Mouse (Mus musculus): ENCODE measurements at regions not wholly inside any gene's neighbourhood (a gene's known extent, or its start where the extent isn't known, plus 50 kb on each side); places are given as distances from the start of the nearest gene placed in this dataset.
A peak's percentile ranks its signal among the peaks of the same experiment; 100 is the strongest.

DNA sequence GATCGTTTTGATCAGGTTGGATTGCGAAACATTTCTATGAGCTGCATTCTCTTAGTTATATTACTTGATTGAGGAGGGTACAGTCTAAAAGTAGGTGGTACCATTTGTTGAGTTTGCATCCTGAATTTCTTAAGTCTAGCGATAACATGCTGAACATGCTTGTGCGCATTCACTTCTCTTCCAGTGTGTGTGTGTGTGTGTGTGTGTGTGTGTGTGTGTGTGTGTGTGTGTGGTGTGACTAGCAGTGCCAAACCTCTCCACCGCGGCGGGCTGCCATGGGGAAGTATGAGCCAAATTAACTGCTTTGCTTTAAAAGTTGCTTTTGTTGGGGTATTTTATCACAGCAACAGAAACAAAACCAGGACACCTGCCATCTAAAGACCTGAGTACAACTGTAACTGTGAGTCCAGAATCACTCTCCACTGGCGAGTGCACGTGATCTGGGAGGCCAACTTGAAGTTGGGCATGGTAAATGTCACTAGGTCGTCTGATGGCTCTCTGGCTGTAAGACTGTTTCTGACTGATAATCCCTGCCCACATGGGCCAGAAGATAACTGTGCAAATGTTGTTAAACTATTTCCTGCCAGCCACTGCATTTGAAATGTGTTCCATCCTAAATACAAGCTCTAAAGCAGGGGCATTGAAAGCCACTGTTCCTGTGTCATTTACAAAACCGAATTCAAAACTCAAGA lies 273.3 kb upstream of the Ppargc1a start:
- DNase-seq (ENCODE audit: low read depth, low spot score): no peak

DNA sequence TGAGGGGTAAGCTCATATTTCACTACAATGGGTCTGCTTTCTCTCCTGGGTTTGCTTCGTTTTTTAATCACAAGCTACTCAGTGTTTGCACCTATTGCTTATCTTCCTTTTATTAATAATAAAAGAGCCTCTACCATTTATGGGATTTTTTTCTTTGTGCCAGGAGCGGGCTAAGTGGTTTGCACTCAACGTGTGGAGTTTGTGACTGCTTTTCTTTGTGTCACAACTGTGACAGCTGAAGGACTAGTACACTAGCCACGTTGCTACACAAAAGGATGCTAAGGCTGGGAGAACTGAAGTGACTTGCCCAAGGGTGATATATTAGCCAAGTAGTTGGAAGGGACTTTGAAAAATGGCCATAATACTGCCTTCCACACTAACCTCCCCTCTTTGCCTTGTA lies 271.8 kb upstream of the Ppargc1a start:
- no peak for DNase-seq (ENCODE audit: low read depth, low spot score)

DNA sequence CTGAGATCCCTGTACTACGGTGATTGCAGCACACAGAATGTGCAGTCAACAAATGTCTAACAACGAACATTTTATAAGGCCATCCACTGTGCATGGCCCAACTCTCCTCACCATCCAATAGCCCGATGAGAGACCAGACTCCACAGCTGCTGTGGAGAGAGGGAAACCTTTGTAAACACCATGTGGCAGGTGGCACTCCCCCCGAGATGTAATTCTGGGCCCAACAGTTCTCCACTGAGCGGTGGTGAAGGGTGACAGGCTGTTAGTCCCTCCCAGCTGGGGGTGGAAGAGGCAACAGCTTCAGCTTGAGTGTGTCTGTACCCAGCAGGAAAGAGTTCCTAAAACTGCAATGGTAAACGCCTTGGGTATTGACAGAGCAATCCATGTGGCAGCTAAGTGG lies 263.0 kb upstream of the Ppargc1a start:
- no peak for DNase-seq (ENCODE audit: low read depth, low spot score)

DNA sequence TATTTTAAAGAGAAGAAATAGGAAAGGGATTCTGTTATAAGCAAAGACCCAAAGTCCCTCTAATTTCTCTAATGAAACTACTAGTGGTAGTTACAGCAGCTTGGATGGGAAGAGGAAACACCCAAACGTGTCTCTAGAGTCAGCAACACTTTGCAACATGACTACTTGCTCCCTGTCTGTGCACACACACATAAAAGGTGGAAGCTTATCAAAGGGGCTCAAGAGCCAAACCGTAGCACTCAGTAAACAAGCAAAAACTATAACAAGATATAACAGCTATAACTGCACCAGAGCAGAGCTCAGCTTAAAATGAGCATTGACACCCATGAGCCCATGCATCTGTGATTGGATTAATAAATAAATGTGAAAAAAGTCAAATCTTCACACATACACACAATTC lies 262.5 kb upstream of the Ppargc1a start:
- no peak for DNase-seq (ENCODE audit: low read depth, low spot score)

DNA sequence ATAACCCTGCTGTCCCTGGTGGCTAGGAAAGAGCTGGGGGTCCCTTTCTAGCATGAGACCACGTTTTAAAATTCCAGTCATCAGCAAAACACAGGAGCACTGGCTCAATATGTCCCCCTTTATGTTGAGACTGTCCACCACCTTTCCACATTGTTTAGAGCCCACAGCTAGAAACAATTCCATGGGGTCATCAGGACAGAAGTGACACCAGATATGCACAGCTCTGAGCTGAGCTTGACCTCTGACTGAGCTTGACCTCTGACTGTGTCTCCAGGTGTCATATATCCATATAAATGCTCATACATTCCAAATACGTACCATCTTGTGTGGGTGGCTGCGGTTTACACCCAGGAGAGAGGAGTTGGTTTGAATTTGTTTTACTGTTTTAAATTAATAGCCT lies 262.1 kb upstream of the Ppargc1a start:
- DNase-seq (ENCODE audit: low read depth, low spot score): no peak

DNA sequence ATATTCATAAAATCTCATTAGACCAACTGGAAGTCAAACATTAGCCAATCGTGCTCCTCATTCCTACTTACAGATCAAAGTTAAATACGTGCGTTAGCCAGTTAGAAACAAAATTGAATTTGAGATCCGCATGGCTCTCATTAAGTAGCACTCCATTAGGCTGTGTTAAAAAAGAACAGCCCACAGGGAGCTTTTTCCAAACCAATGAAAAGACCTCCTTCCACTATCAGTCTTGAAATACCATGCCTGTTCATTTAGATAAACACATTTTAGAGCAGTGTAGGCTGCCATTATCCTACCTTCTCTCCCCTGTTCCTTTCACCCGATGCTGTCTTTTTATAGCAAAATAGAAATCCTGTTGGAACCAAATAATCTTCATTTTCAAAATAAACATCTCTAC lies 261.5 kb upstream of the Ppargc1a start:
- DNase-seq (ENCODE audit: low read depth, low spot score): no peak

DNA sequence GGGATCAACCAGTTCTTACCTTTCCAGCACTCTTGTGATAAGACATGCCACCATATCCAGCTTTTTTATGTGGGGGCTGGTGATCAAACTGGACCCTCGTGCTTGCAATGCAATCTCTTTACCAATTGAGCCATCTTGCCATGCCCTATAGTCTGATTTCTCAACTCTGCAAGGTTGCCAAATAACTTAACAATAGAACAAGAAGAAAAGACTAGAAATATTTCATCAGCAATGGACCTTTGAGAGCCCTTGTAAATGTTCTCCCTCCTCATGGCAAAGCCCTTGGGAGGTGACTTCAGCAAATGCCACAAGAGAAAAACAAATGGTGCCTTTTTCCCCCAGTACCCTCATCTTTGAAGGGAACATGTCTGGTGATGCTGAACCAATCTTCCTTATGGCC lies 258.7 kb upstream of the Ppargc1a start:
- DNase-seq (ENCODE audit: low read depth, low spot score): no peak

DNA sequence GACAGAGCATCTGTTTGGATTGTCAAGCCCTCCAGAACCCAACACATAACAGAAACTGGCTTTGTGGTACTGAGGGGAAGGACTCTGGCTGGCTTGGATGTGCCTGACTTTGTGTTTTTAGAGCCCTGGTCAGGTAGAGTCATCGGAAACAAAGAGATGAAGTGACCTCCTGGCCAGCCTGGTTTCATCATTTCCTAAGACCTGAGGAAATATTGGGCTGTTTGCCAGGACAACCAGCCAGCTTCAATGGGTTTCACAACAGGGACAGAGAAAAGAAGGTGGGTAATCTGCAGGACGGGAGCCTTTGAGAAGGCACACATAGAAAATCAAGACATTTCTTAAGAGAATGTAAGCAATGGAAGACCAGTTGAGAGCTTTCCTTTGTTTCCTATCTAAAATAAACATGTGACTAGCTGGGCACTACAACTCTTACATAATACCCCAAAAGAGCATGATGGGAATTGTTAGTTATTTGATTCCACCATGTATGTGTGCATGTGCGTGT lies 258.1 kb upstream of the Ppargc1a start:
- DNase-seq (ENCODE audit: low read depth, low spot score): peak; percentile 16

DNA sequence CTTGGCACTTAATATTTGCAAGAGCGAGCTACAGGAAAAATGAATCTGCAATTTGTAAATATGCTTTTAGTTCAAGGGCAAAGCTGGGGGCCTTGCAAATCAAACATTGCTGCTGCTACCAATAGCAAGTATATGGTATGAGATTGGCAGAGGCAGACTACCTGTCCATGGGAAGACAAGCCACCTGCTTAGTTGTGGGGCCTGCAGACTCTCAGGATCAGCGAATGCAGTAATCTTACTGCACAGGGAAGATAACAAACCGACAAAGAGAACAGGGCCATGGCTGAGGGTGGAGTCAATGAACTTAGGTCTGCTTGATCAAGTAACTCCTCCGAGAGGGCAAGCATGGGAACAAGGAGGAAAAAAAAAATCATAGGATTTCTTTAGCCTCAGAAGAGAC lies 257.2 kb upstream of the Ppargc1a start:
- DNase-seq (ENCODE audit: low read depth, low spot score): no peak

DNA sequence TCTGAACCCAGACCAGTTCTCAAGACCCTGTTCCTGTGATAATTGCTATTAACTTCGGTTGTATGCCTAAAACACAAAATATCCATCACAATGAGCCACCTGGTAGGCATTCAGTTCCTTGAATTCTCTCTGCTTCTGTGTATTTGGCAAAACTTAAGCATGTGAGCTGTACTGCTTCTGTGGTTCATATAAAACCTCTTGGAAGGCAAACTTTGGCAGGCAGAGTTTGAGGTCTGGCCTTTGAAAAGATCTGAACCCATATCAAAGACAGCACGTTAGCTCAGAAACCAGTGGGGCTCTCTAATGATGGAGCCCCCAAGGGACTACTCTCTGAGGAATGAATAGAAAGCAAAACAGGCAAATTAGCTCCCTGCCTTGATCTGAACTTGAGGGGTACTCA lies 256.1 kb upstream of the Ppargc1a start:
- DNase-seq (ENCODE audit: low read depth, low spot score): no peak

DNA sequence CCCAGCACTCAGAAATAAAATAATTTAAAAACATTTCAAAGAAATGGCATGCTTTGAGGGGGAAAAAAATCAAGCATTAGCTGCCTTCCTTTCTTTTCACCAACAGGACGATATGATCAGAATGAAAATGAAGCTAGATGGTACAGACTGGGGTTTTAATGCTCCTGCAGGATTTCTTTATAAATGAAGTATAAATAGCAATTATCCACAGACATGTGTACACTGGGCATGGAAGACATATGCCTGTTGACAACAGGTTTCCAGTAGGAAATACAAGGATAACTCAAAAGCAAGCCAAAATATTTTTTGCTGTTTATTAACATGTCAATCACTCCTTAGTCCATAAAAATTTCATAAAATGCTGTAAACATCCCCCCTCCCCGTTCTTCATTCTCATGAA lies 248.7 kb upstream of the Ppargc1a start:
- DNase-seq (ENCODE audit: low read depth, low spot score): no peak

DNA sequence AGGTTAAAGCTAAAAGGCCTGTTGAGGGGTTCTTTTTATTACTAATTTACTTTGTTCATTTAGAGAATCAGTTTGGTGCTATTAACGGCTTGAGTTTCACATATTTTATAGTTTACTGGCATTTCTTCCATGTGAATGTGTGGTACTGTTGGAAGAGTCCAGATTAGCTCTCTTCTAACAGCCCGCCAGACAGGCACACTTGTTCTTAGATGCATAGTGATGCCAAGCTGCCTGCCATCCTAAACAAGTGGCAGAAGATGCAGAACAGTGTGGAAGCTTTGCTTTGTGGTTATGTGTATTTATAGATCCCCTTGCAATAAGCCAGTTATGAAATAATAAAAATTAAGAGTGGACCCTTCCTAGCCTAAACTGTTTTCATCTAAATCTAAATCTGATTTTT lies 244.2 kb upstream of the Ppargc1a start:
- no peak for DNase-seq (ENCODE audit: low read depth, low spot score)

DNA sequence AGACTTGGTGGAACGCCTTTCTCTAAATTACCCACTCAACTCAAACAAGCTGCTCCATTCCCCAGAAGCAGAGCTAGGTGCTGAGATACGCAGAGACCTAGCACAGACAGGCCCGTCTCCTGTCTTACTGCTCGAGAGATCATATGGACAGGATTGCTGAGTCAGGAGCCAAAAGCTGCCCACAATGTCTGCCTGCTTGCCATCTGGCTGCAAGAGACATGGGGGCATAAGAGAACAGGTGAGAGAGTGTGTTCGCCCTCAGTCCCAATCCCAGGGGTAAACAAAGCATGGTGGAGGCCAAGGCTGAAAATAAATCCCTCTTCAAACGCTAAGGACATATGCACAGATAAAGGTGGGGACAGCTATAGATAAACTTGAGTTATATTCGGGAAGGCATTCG lies 234.0 kb upstream of the Ppargc1a start:
- DNase-seq (ENCODE audit: low read depth, low spot score): no peak

DNA sequence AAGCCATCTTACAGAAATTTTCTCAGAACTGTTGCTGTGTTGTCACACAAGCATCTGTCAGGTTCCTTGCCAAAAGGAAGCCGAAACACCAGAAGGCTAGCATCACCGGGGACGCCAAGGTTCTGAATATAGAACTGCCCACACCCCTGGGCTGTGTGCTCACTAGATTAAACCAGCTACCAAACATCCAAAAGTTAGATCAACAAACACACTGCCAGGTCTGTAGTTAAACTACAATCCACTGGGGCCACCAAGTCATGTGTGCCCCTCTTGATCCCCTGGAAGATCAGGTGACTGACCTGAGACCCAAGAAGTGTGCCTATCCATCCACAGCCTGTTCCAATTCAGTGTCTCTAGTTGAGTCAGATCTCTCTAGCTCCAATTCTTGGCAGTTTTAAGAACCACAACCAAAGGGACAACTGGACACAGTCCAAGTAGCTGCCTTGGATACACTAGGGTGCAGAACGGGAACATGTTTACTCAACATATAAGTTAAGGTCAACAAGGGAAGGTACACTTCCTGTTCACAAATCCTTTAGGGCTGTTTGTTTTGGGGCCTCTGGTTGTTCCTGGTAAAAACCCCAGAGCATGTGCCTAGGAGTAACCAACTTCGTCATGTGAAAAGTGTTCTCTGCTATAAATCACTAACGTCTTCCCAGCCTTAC lies 232.0 kb upstream of the Ppargc1a start:
- DNase-seq (ENCODE audit: low read depth, low spot score): peak; percentile 29

DNA sequence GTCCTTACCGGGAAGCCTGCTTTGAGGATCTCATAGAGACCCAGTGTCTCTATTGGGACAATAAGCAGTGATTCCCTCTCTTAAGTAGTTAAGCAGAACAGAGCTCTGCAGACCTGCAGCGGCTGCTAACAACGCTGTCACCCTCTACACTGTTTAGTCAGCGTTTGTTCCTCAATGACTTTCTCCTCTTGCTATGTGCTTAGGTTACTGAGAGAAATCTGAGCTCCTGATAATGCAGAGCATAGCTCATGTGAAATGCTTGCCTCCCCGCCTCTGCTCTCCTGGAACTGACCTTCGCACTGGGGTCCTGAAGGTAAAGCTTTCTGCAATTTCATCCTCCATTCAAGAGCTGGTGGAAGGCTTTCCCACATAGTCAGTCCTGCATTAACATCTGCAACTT lies 226.6 kb upstream of the Ppargc1a start:
- DNase-seq (ENCODE audit: low read depth, low spot score): no peak

DNA sequence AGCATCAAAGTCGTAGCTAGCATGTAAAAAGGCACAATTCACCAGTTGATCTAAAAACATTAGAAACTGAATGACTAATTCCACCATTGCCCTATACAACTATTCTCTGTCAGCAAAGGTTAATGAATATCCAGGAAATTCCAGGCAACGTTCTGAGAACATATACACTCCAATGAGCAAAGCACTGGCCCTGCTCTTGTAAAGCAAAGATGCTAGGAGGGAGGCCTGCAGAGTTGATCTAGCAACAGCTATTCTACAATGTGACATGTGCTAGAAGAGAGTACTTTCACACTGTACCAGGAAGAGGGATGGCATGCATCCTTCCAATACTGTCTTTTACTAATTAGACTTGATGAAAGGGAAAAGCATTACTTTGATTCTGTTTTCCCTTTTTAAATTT lies 225.4 kb upstream of the Ppargc1a start:
- DNase-seq (ENCODE audit: low read depth, low spot score): no peak

DNA sequence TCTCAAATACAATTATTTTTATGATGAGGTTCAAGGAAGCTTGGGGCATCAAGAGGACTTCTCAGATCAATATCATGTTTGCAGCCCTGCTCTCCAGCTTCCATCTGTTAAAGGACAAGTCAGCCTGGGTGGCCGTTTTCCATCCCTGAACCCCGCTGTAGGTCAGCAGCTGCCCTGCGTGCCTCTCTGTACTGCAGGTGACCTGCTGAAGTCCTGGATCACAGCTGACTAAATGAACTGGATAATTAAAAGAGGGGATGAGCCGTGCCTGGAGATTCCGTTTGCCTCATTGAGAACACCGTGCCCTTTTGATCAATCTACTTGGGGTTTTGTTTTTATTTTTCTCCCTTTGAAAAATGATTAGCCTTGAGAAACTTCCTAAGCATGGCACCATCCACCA lies 221.2 kb upstream of the Ppargc1a start:
- no peak for DNase-seq (ENCODE audit: low read depth, low spot score)

DNA sequence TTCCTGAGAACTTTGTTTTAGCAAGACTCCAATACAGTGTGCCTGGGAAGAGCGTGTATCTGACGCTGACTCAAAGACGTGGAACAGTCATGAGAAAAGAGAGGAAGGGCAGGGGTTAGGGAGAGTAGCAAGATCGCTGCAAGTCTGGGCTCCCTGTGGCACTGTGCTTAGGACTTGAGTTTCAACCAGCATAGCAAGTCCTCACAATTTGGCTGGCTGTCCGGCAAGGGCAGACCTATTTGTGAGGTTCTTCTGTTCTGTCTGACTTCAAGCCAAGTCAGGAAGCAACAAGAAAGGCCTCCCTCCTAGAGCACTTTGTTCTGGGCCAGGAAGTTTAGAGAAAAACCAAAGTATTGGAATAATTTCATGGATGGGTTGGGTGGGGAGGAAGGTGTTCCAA lies 216.0 kb upstream of the Ppargc1a start:
- no peak for DNase-seq (ENCODE audit: low read depth, low spot score)

DNA sequence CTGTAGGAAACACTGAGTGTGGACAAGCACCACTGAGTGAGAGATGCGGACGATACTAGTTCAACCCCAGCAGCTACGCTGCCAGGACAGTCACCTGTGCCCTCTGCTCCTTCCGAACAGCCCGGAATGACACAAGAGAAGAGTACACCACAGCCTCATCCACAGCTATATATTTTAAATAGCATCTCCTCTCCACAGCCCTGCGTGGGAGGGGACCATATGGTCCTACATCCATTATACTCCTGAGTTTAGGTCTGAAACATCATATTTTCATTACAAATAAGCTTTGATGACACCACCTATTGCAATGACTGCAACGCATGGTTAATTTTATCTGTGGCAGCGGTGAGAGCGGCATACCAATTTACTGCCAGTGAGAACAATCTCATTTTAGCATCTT lies 215.6 kb upstream of the Ppargc1a start:
- no peak for DNase-seq (ENCODE audit: low read depth, low spot score)

DNA sequence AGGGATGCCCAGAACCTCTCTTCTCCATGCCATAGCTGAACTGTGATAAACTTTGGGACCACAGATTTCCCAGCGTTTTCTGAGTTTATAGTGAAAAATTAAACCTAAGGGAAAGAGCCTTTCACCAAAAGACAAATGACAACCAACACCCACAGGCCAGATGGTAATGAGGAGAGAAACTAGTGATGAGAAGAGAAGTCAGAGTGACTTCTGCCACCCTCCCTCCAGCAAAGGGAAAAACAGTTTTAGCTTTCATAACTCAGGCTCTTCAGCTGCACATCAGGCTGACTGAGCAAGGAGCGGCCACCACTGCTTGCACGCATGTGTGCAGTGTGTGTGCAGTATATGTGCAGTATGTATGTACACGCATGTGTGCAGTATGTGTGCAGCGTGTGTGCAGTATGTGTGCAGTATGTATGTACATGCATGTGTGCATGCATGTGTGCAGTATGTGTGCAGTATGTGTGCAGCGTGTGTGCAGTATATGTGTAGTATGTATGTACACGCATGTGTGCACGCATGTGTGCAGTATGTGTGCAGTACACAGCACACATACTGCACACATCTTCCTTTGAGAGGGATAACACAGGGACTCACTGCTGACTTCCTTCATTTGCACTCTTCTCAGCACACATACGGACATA lies 208.1 kb upstream of the Ppargc1a start:
- DNase-seq (ENCODE audit: low read depth, low spot score): no peak

DNA sequence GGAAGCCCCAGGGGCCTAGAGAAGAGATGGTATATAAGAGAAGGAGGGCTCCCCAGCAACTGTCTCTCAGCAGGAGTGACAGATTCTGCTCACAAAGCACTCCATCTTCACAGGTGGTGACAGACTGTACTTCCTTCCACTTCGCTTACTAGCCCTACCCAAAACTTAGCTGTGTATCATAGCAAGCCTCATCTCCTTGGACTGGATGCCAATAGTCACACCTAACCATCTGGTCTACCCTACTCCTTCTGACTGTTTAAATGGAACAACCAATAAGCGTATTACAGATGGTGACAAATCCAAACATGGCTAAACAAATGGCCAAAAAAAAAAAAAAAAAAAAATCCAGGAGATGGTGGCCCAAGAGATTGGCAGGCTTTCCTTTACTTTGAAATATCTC lies 204.1 kb upstream of the Ppargc1a start:
- DNase-seq (ENCODE audit: low read depth, low spot score): no peak

DNA sequence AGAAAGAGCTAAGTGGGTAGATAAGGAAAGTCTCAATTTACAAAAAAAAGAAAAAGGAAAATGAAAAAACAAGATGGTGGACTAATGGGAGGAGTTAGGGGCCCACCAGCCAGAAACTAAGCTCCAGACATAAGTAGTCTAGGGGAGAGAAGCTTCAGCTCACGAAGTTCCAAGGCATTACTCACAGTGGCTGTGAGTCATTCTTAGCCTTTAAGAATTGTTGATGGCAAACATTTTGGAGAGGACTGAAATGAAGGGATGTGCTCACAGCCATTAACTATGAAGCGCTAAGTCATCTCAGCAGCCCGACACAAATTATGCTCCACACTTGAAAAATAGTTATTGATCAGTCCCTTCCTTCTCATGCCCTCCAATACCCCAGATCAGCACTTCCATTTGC lies 198.6 kb upstream of the Ppargc1a start:
- DNase-seq (ENCODE audit: low read depth, low spot score): peak; percentile 89

DNA sequence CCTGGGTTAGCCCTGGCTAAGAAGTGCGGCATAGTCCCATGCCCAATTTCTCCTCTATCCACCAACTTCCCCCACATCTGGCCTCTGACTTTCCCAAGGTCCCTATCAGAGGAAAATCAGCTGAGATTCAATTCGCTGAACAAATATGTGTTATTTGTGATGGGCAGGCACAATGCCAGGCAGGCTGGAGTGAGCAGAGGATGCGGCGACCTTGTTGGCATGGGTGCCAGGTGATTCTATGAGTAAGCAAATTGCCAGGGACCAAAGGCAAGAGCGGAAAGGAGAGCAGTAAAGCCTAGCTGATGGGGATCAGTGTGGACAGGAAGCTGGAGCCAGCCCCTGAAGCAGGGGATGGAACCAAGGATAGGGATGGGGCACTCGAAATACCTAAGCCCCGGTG lies 196.9 kb upstream of the Ppargc1a start:
- peak; percentile 28 for DNase-seq (ENCODE audit: low read depth, low spot score)

All from 3T3-L1 (cell line).